Comparison of ENCODE assay signal across 11 mouse cellular contexts in the genomic region with DNA sequence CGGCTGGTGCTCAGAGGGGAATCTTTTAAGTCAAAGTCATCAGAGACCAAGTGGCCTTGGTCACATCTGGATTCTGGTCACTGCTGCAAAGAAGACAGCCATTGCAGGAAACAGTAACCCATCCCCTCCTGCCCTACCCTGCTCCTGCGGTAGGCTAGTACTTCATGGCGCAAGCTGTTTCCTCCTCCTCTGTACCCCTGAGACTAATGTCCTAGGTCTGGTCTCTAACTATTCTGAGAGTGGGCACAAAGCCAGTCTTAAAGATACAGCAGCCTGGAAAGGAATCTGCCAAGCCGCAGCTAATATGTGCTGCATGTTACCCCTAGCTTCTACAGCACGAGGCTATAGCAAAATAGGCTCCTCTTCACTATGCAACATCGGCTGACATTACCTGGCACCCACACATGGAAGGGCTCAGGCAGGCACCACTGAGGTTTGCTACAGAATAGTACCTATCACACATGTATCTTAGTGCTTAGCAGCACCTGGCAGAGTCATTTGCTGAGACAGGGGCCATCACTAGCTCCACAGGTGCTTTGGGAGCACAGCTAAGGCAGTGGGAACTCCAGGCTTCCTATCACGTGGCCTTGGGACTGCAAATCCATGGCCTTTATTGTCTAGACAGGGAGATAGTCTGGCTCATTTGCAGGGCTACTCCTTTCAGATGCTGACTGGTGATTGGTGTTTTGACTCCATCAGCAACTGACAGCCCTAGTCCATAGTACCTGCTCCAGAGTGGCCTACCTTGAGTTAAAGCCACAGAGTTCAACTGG. TPM values are rescaled to one million over a fixed set of nuclear protein-coding genes. Genes with fewer than 3 reads are reported as not detected.
DNase-seq lines count a peak whose midpoint lies in the region; ATAC-seq and TF ChIP-seq lines count a peak whose summit lies in the region.
"Had no signal": no experiment of that assay in that cellular context is flagged by ENCODE, and none has a peak within 500 bp of the region (broad histone marks: within the 10 kb centered on the region; RNA-seq: fewer than 3 reads in every experiment).

No protein-coding gene starts in this region.

- H3K4me2 ChIP-seq in hindbrain, embryonic 11.5 days (replicated peaks; ENCODE audit: low read depth, low read length) = no peak overlapping the region
- no peak overlapping the region for H3K4me2 ChIP-seq in stomach, embryonic 16.5 days (ENCODE audit: low read depth, low read length)
- H3K4me2 ChIP-seq: hindbrain, embryonic 14.5 days had no signal

- TF ChIP-seq POLR2A in thymus, adult 2 months (IDR thresholded peaks at IDR 0.05; ENCODE audit: control insufficient read depth, extremely low read depth, insufficient read depth, low read length, poor library complexity) = no peak

- no peaks in the 10 kb centered on the region for H3K27me3 ChIP-seq in hindbrain, embryonic 10.5 days (ENCODE audit: insufficient read depth, poor library complexity, severe bottlenecking)
- H3K27me3 ChIP-seq in hindbrain, embryonic 11.5 days (ENCODE audit: control insufficient read depth, insufficient read depth, low read length) = no peaks in the 10 kb centered on the region
- no peaks in the 10 kb centered on the region for H3K27me3 ChIP-seq in thymus, adult 2 months (ENCODE audit: control insufficient read depth, insufficient read depth, low read length)
- H3K27me3 ChIP-seq in stomach, embryonic 16.5 days (ENCODE audit: control insufficient read depth, insufficient read depth, low read length) = no peaks in the 10 kb centered on the region

- 78% methylated on average over 7 of the region's 7 CpGs for WGBS in hindbrain, embryonic 10.5 days
- WGBS in hindbrain, embryonic 11.5 days = 78% methylated on average over 7 of the region's 7 CpGs
- WGBS in thymus, adult 2 months = 27% methylated on average over 7 of the region's 7 CpGs
- 55% methylated on average over 7 of the region's 7 CpGs for WGBS in stomach, embryonic 16.5 days

- no peak for ATAC-seq in hindbrain, embryonic 11.5 days (ENCODE audit: low FRiP score)
- peak; percentile 73 to 75 for ATAC-seq in hematopoietic stem cell, adult 5-6 weeks (replicated peaks in 1 of 2; ENCODE audit: insufficient read depth in 1 of 2, low FRiP score in 2 of 2, low TSS enrichment in 1 of 2, low read depth in 1 of 2, poor library complexity in 2 of 2, severe bottlenecking in 2 of 2)
- 0 out of 2 replicates have a peak, but pooled peaks have one; percentile 15 for ATAC-seq in stomach, embryonic 16.5 days (ENCODE audit: insufficient read depth, low FRiP score)
- no peak for ATAC-seq in CD4-positive, CD25-positive, alpha-beta regulatory T cell, adult 4 months

- no peaks in the 10 kb centered on the region for H3K36me3 ChIP-seq in hindbrain, embryonic 10.5 days
- H3K36me3 ChIP-seq in hindbrain, embryonic 11.5 days (ENCODE audit: control insufficient read depth, insufficient read depth, low read length) = no peaks in the 10 kb centered on the region
- H3K36me3 ChIP-seq in thymus, adult 2 months (ENCODE audit: control insufficient read depth, insufficient read depth, low read length) = no peaks in the 10 kb centered on the region
- H3K36me3 ChIP-seq in stomach, embryonic 16.5 days (ENCODE audit: control insufficient read depth, insufficient read depth, low read length) = no peaks in the 10 kb centered on the region
- H3K36me3 ChIP-seq: G1E had no signal

- peaks cover 26% of the 10 kb centered on the region for H3K4me1 ChIP-seq in hindbrain, embryonic 10.5 days (replicated peaks)
- no peaks in the 10 kb centered on the region for H3K4me1 ChIP-seq in hindbrain, embryonic 11.5 days (replicated peaks; ENCODE audit: control insufficient read depth, insufficient read depth, low read length)
- H3K4me1 ChIP-seq in thymus, adult 2 months (replicated peaks; ENCODE audit: control insufficient read depth, insufficient read depth, low read length) = peaks cover 52% of the 10 kb centered on the region
- H3K4me1 ChIP-seq in stomach, embryonic 16.5 days (ENCODE audit: control insufficient read depth, insufficient read depth, low read length) = peaks cover 8% of the 10 kb centered on the region

- 0 out of 2 replicates have a peak overlapping the region, but pooled peaks have one; percentile 16 for H3K27ac ChIP-seq in hindbrain, embryonic 10.5 days
- H3K27ac ChIP-seq in hindbrain, embryonic 11.5 days (ENCODE audit: low read depth, low read length) = no peak overlapping the region
- peak overlapping the region; percentile 89 for H3K27ac ChIP-seq in thymus, adult 2 months (ENCODE audit: control insufficient read depth, insufficient read depth, low read length)
- no peak overlapping the region for H3K27ac ChIP-seq in stomach, embryonic 16.5 days (ENCODE audit: low read length)
- H3K27ac ChIP-seq: hindbrain, embryonic 14.5 days had no signal

- DNase-seq in hindbrain, embryonic 10.5 days (ENCODE audit: low spot score) = no peak
- no peak for DNase-seq in hindbrain, embryonic 11.5 days (ENCODE audit: low spot score)
- DNase-seq in thymus, adult 2 months = no peak
- no peak for DNase-seq in thymus, postnatal 0 days (ENCODE audit: low spot score)
- no peak for DNase-seq in natural killer cell, adult 2 months (ENCODE audit: low spot score in 2 of 2)
- DNase-seq: cerebellum, adult 9-11 months had no signal

- H3K9ac ChIP-seq in hindbrain, embryonic 11.5 days (ENCODE audit: low read depth, low read length) = no peak overlapping the region
- no peak overlapping the region for H3K9ac ChIP-seq in stomach, embryonic 16.5 days (ENCODE audit: low read length)
- H3K9ac ChIP-seq: hindbrain, embryonic 14.5 days had no signal

- no peaks in the 10 kb centered on the region for H3K9me3 ChIP-seq in hindbrain, embryonic 10.5 days
- no peaks in the 10 kb centered on the region for H3K9me3 ChIP-seq in hindbrain, embryonic 11.5 days (ENCODE audit: control insufficient read depth, low read length)
- H3K9me3 ChIP-seq in stomach, embryonic 16.5 days (replicated peaks; ENCODE audit: control insufficient read depth, low read length) = no peaks in the 10 kb centered on the region
- H3K9me3 ChIP-seq: G1E had no signal

- TF ChIP-seq CTCF in thymus, adult 2 months (IDR thresholded peaks at IDR 0.05; ENCODE audit: borderline replicate concordance, control insufficient read depth, extremely low read depth, insufficient read depth, low read length, poor library complexity) = no peak

- no peak overlapping the region for H3K4me3 ChIP-seq in hindbrain, embryonic 10.5 days
- no peak overlapping the region for H3K4me3 ChIP-seq in hindbrain, embryonic 11.5 days (ENCODE audit: low read depth, low read length)
- no peak overlapping the region for H3K4me3 ChIP-seq in thymus, adult 2 months (ENCODE audit: control insufficient read depth, insufficient read depth, low read length)
- no peak overlapping the region for H3K4me3 ChIP-seq in stomach, embryonic 16.5 days (replicated peaks; ENCODE audit: low read length)

RNA-seq across cellular contexts. Expression of a gene that starts 13.7 kb away (rescaled TPM):
- 11.0 and 11.9 TPM in 2 replicates for polyA plus RNA-seq in hindbrain, embryonic 10.5 days (2016; fragmentation: Nextera tagmentation; extraction: Ambion mirVana)
- 15.1 and 19.4 TPM in 2 replicates for polyA plus RNA-seq in hindbrain, embryonic 11.5 days (2014; fragmentation: Nextera tagmentation; extraction: Ambion mirVana)
- 92.6 and 92.9 TPM in 2 replicates for polyA plus RNA-seq in thymus, adult 2 months (2012; rRNA removed)
- polyA plus RNA-seq in thymus, postnatal 0 days (2015; fragmentation: Nextera tagmentation; extraction: Ambion mirVana) = 34.3 and 42.6 TPM in 2 replicates
- total RNA-seq in hematopoietic stem cell, adult 5-6 weeks (2017) = 49.5 and 77.7 TPM in 2 replicates
- 13.8 and 14.5 TPM in 2 replicates for polyA plus RNA-seq in stomach, embryonic 16.5 days (2015; fragmentation: Nextera tagmentation; extraction: Ambion mirVana)
- 100 to 1,000 TPM; 167 to 195 TPM for polyA plus RNA-seq in CD4-positive, CD25-positive, alpha-beta regulatory T cell, adult 4 months (2017; shearing (Covaris generic))

Comparison
In these comparisons a context has a peak if more than half of its experiments do, and no peak if none do; other contexts are left out.
1. H3K27ac ChIP-seq: peak in hindbrain, embryonic 10.5 days (single experiment) and thymus, adult 2 months (single experiment); none in hindbrain, embryonic 11.5 days (single experiment) and stomach, embryonic 16.5 days (single experiment).
2. ATAC-seq: peak in hematopoietic stem cell, adult 5-6 weeks (2 of 2) and stomach, embryonic 16.5 days (single experiment); none in hindbrain, embryonic 11.5 days (single experiment) and CD4-positive, CD25-positive, alpha-beta regulatory T cell, adult 4 months (single experiment).